Mouse (Mus musculus): ENCODE data around the gene Rbm34. TPM values are rescaled to one million over a fixed set of nuclear protein-coding genes. Genes with fewer than 3 reads are reported as not detected.

The Rbm34 gene
- total and polyA plus RNA-seq, 3 experiments, result 25.9 TPM; not detected in 1

GRCm38 (mm10) chr8:126976608-126977348, 5.9 kb upstream of the Rbm34 start:
- H3K4me1 ChIP-seq (ENCODE audit: control insufficient read depth in 1 of 2, insufficient read depth in 2 of 2, low read length in 2 of 2), result no peaks in the 10 kb centered on the region
- H3K27me3 ChIP-seq (ENCODE audit: control insufficient read depth in 1 of 2, insufficient read depth in 2 of 2, low read length in 2 of 2), result no peaks in the 10 kb centered on the region; a peak in 1 of 4 replicates
- no peaks in the 10 kb centered on the region for H3K9me3 ChIP-seq (replicated peaks; ENCODE audit: insufficient read depth, low read length)
- no peak overlapping the region for H3K9ac ChIP-seq (ENCODE audit: control insufficient read depth, low read depth, low read length, poor library complexity, severe bottlenecking)
- H3K4me3 ChIP-seq (ENCODE audit: control insufficient read depth in 1 of 2, insufficient read depth in 1 of 2, low read depth in 2 of 2, low read length in 2 of 2), result no peak overlapping the region
- no peaks in the 10 kb centered on the region for H3K36me3 ChIP-seq (ENCODE audit: control insufficient read depth in 1 of 2, insufficient read depth in 2 of 2, low read length in 2 of 2)
- no peaks in the 10 kb centered on the region for H3K79me2 ChIP-seq (ENCODE audit: control insufficient read depth, insufficient read depth, low read length, poor library complexity)
- no peak overlapping the region for H3K27ac ChIP-seq (ENCODE audit: control insufficient read depth, low read depth, low read length)
- no peak for DNase-seq (ENCODE audit: low read depth, low spot score)
- TF ChIP-seq RCOR1 (IDR thresholded peaks at IDR 0.05; ENCODE audit: low read depth, low read length), result no peak
- no peak for TF ChIP-seq CTCF (IDR thresholded peaks at IDR 0.05 in 2 of 3, conservative IDR thresholded peaks at IDR 0.05 in 1 of 3; ENCODE audit: control insufficient read depth in 1 of 3, insufficient read depth in 1 of 3, low read depth in 2 of 3, low read length in 3 of 3, poor library complexity in 1 of 3, severe bottlenecking in 1 of 3)
- no peak for TF ChIP-seq JUND (IDR thresholded peaks at IDR 0.05; ENCODE audit: low read depth, low read length)
- no peak for TF ChIP-seq CHD1 (IDR thresholded peaks at IDR 0.05; ENCODE audit: low read depth, low read length)
- no peak for TF ChIP-seq POLR2AphosphoS2 (IDR thresholded peaks at IDR 0.05; ENCODE audit: low read length)
- TF ChIP-seq MEF2A (IDR thresholded peaks at IDR 0.05; ENCODE audit: extremely low read depth, insufficient replicate concordance, low read depth, low read length, poor library complexity, severe bottlenecking), result no peak
- no peak for TF ChIP-seq NRF1 (IDR thresholded peaks at IDR 0.05; ENCODE audit: insufficient read depth, low read depth, low read length, poor library complexity, severe bottlenecking)
- TF ChIP-seq USF1 (IDR thresholded peaks at IDR 0.05; ENCODE audit: low read depth, low read length), result no peak
- no peak for TF ChIP-seq KAT2A (conservative IDR thresholded peaks at IDR 0.05; ENCODE audit: low read depth, low read length)
- no peak for TF ChIP-seq ZMIZ1 (IDR thresholded peaks at IDR 0.05; ENCODE audit: low read depth, low read length)
- TF ChIP-seq RAD21 (IDR thresholded peaks at IDR 0.05; ENCODE audit: low read depth, low read length), result no peak
- TF ChIP-seq MYB (IDR thresholded peaks at IDR 0.05; ENCODE audit: low read depth, low read length), result no peak
- TF ChIP-seq USF2 (IDR thresholded peaks at IDR 0.05; ENCODE audit: borderline replicate concordance in 1 of 2, insufficient read depth in 1 of 2, low read depth in 1 of 2, low read length in 2 of 2), result no peak
- no peak for TF ChIP-seq ZKSCAN1 (IDR thresholded peaks at IDR 0.05; ENCODE audit: low read depth, low read length)

DNA sequence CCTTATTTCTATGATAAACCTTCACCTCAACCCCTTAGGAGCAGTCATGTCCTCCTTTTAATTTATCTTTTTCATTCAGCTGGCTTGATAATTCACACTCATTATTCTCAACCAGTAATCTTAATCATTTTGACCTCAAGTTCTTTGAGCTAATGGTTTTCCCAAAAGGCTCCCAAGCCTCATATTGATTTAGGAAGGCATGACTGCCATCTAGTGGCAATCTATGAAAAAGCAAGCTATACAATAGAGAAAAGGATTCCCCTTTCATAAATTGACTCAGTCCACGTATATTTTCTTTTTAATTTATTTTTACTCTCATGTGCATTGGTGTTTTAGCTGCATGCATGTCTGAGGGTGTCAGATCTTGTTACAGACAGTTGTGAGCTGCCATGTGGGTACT, 4.8 kb upstream of the Rbm34 start:
- H3K9ac ChIP-seq (ENCODE audit: control insufficient read depth, low read depth, low read length, poor library complexity, severe bottlenecking), result no peak overlapping the region
- no peaks in the 10 kb centered on the region for H3K9me3 ChIP-seq (replicated peaks; ENCODE audit: insufficient read depth, low read length)
- H3K27me3 ChIP-seq (ENCODE audit: control insufficient read depth in 1 of 2, insufficient read depth in 2 of 2, low read length in 2 of 2), result no peaks in the 10 kb centered on the region; a peak in 1 of 4 replicates
- H3K27ac ChIP-seq (ENCODE audit: control insufficient read depth, low read depth, low read length), result no peak overlapping the region
- H3K79me2 ChIP-seq (ENCODE audit: control insufficient read depth, insufficient read depth, low read length, poor library complexity), result peaks cover 1% of the 10 kb centered on the region; the same call in 1 of the 2 replicates
- H3K4me3 ChIP-seq (ENCODE audit: control insufficient read depth in 1 of 2, insufficient read depth in 1 of 2, low read depth in 2 of 2, low read length in 2 of 2), result no peak overlapping the region
- H3K4me1 ChIP-seq (ENCODE audit: control insufficient read depth in 1 of 2, insufficient read depth in 2 of 2, low read length in 2 of 2), result peaks cover 0 to 3% of the 10 kb centered on the region in 2 experiments; a peak in 1 of 4 replicates
- peaks cover 0 to 3% of the 10 kb centered on the region in 2 experiments; a peak in 2 of 4 replicates for H3K36me3 ChIP-seq (ENCODE audit: control insufficient read depth in 1 of 2, insufficient read depth in 2 of 2, low read length in 2 of 2)
- peak; percentile 71 for DNase-seq (ENCODE audit: low read depth, low spot score)
- TF ChIP-seq UBTF (IDR thresholded peaks at IDR 0.05; ENCODE audit: borderline replicate concordance, insufficient read depth, low read depth, low read length) (no peak), MAZ (IDR thresholded peaks at IDR 0.05; ENCODE audit: low read depth, low read length) (no peak), SMC3 (IDR thresholded peaks at IDR 0.05; ENCODE audit: low read depth, low read length) (peak; percentile 75), USF2 (IDR thresholded peaks at IDR 0.05; ENCODE audit: borderline replicate concordance in 1 of 2, insufficient read depth in 1 of 2, low read depth in 1 of 2, low read length in 2 of 2) (no peak), GABPA (IDR thresholded peaks at IDR 0.05; ENCODE audit: low read depth, low read length) (no peak), ZC3H11A (IDR thresholded peaks at IDR 0.05; ENCODE audit: low read depth, low read length) (peak; percentile 71), SIN3A (IDR thresholded peaks at IDR 0.05; ENCODE audit: low read length) (no peak), RCOR1 (IDR thresholded peaks at IDR 0.05; ENCODE audit: low read depth, low read length) (no peak), ETS1 (IDR thresholded peaks at IDR 0.05; ENCODE audit: low read depth, low read length) (no peak), MYB (IDR thresholded peaks at IDR 0.05; ENCODE audit: low read depth, low read length) (no peak), JUND (IDR thresholded peaks at IDR 0.05; ENCODE audit: low read depth, low read length) (no peak), GATA1 (IDR thresholded peaks at IDR 0.05; ENCODE audit: low read depth, low read length) (no peak), TAL1 (IDR thresholded peaks at IDR 0.05; ENCODE audit: low read length) (no peak), RAD21 (IDR thresholded peaks at IDR 0.05; ENCODE audit: low read depth, low read length) (peak; percentile 90), USF1 (IDR thresholded peaks at IDR 0.05; ENCODE audit: low read depth, low read length) (no peak), CTCF (IDR thresholded peaks at IDR 0.05 in 2 of 3, conservative IDR thresholded peaks at IDR 0.05 in 1 of 3; ENCODE audit: control insufficient read depth in 1 of 3, insufficient read depth in 1 of 3, low read depth in 2 of 3, low read length in 3 of 3, poor library complexity in 1 of 3, severe bottlenecking in 1 of 3) (peak in 2 of 3 experiments; percentile 57 to 89; a peak in 4 of 6 replicates), TBP (IDR thresholded peaks at IDR 0.05; ENCODE audit: low read depth, low read length) (no peak), POLR2A (IDR thresholded peaks at IDR 0.05; ENCODE audit: control insufficient read depth in 1 of 2, insufficient read depth in 1 of 2, low read depth in 1 of 2, low read length in 2 of 2, poor library complexity in 1 of 2) (no peak), BHLHE40 (IDR thresholded peaks at IDR 0.05; ENCODE audit: borderline replicate concordance, low read depth, low read length) (no peak), CHD2 (IDR thresholded peaks at IDR 0.05; ENCODE audit: low read length) (no peak), MEF2A (IDR thresholded peaks at IDR 0.05; ENCODE audit: extremely low read depth, insufficient replicate concordance, low read depth, low read length, poor library complexity, severe bottlenecking) (no peak)
